Mouse (Mus musculus) myocyte (in vitro differentiated cells): ENCODE measurements around the gene Olfr1347. TPM values are rescaled to one million over a fixed set of nuclear protein-coding genes. Genes with fewer than 3 reads are reported as not detected.
A peak's percentile ranks its signal among the peaks of the same experiment; 100 is the strongest.
"Not testable (repeated sequence)": the region's sequence is repeated elsewhere in the genome, so short reads cannot be mapped to it uniquely, and the experiment has no call there.

Experiments
- H3K27me3 ChIP-seq: one replicate; pipeline ENCODE4 v1.6.1; 2011; ENCODE audit not compliant: control insufficient read depth, insufficient read depth, insufficient read length
- H3K36me3 ChIP-seq: one replicate; pipeline ENCODE4 v1.6.1; 2011; ENCODE audit not compliant: control insufficient read depth, insufficient read depth
- H3K4me2 ChIP-seq: one replicate; pipeline ENCODE4 v1.6.1; 2011; ENCODE audit warnings: low read depth, control low read depth
- H3K4me3 ChIP-seq: one replicate; pipeline ENCODE4 v1.5.1; 2011; ENCODE audit warnings: mild to moderate bottlenecking, control low read depth, moderate library complexity
- H3K79me2 ChIP-seq: one replicate; pipeline ENCODE4 v1.6.1; 2011; ENCODE audit not compliant: control insufficient read depth, insufficient read depth
- H3ac ChIP-seq: one replicate; pipeline ENCODE4 v1.6.1; 2011; ENCODE audit not compliant: control insufficient read depth, insufficient read length
- CEBPB ChIP-seq: IDR thresholded peaks from 2 replicates; pipeline ENCODE4 v1.6.1; 2011; ENCODE audit warnings: mild to moderate bottlenecking, moderate library complexity; ENCODE audit not compliant: poor library complexity, insufficient read depth, severe bottlenecking
- E2F4 ChIP-seq: IDR thresholded peaks from one replicate; pipeline ENCODE4 v1.6.1; 2011; ENCODE audit warnings: mild to moderate bottlenecking, control low read depth, moderate library complexity; ENCODE audit not compliant: insufficient read depth
- MAX ChIP-seq: IDR thresholded peaks from one replicate; pipeline ENCODE4 v1.6.1; 2011; ENCODE audit warnings: low read depth, mild to moderate bottlenecking, control low read depth
- MYOD1 ChIP-seq, 3 experiments: IDR thresholded peaks; one replicate each; pipeline ENCODE4 v1.6.1; 2011; ENCODE audit warnings: control low read depth in 2 of 3, low read depth in 2 of 3, mild to moderate bottlenecking in 2 of 3, moderate library complexity in 1 of 3; ENCODE audit not compliant: insufficient read length in 2 of 3, control insufficient read depth in 1 of 3
- MYOG ChIP-seq, 3 experiments: IDR thresholded peaks; one replicate each; pipeline ENCODE4 v1.6.1; 2011; ENCODE audit warnings: control low read depth in 2 of 3, low read depth in 2 of 3, mild to moderate bottlenecking in 2 of 3; ENCODE audit not compliant: insufficient read length in 2 of 3, control insufficient read depth in 1 of 3, insufficient read depth in 1 of 3
- POLR2A ChIP-seq: IDR thresholded peaks from one replicate; pipeline ENCODE4 v1.6.1; 2011; ENCODE audit warnings: low read depth, mild to moderate bottlenecking, control low read depth, moderate library complexity; ENCODE audit not compliant: insufficient read length
- POLR2AphosphoS2 ChIP-seq: IDR thresholded peaks from one replicate; pipeline ENCODE4 v1.6.1; 2011; ENCODE audit warnings: low read depth, control low read depth; ENCODE audit not compliant: insufficient read length
- REST ChIP-seq: IDR thresholded peaks from one replicate; pipeline ENCODE4 v1.6.1; 2011; ENCODE audit warnings: mild to moderate bottlenecking, control low read depth, moderate library complexity; ENCODE audit not compliant: insufficient read depth, insufficient read length
- SRF ChIP-seq: IDR thresholded peaks from one replicate; pipeline ENCODE4 v1.6.1; 2011; ENCODE audit warnings: low read depth; ENCODE audit not compliant: control insufficient read depth, insufficient read length
- TCF12 ChIP-seq: IDR thresholded peaks from one replicate; pipeline ENCODE4 v1.6.1; 2011; ENCODE audit warnings: mild to moderate bottlenecking, control low read depth; ENCODE audit not compliant: poor library complexity, insufficient read depth, severe bottlenecking
- TCF3 ChIP-seq: IDR thresholded peaks from one replicate; pipeline ENCODE4 v1.6.1; 2011; ENCODE audit warnings: low read depth, control low read depth; ENCODE audit not compliant: insufficient read length
- USF1 ChIP-seq: IDR thresholded peaks from one replicate; pipeline ENCODE4 v1.6.1; 2011; ENCODE audit warnings: low read depth, mild to moderate bottlenecking, control low read depth, moderate library complexity
- polyA plus RNA-seq: library from polyadenylated mRNA; unstranded; fragments of >200 nt; fragmentation: generic; extraction: Trizol; gene quantifications from one replicate; pipeline ENCODE4 v1.2.1, GENCODE M21; 2012; ENCODE audit warnings: missing spikeins

Gene Olfr1347
- polyA plus RNA-seq, 1 experiment: not detected

- no peaks in the 10 kb centered on the region for H3K27me3 ChIP-seq
- TF ChIP-seq POLR2AphosphoS2 (no peak), SRF (no peak), REST (no peak), MAX (no peak), E2F4 (no peak), MYOG (IDR thresholded peaks at IDR 0.05; ENCODE audit: control insufficient read depth in 1 of 3, insufficient read depth in 1 of 3, insufficient read length in 2 of 3, low read depth in 2 of 3) (no peak), TCF3 (no peak), MYOD1 (IDR thresholded peaks at IDR 0.05; ENCODE audit: control insufficient read depth in 1 of 3, insufficient read length in 2 of 3, low read depth in 2 of 3) (no peak), POLR2A (no peak), CEBPB (no peak), TCF12 (no peak), USF1 (no peak)
- no peak within 1 kb of the TSS for H3K4me2 ChIP-seq
- no peaks in the 10 kb centered on the region for H3K79me2 ChIP-seq
- H3ac ChIP-seq: no peak within 1 kb of the TSS
- no peaks in the 10 kb centered on the region for H3K36me3 ChIP-seq
- H3K4me3 ChIP-seq: no peak within 1 kb of the TSS
Observed at GRCm38 (mm10) chr7:6486841-6487240, 12.7 kb downstream of the Olfr1347 start, which contains the start of gene Olfr5. Olfr5 (minus strand) TSS chr7:6486941.

- not testable (repeated sequence) for H3K79me2 ChIP-seq, H3ac ChIP-seq, H3K4me2 ChIP-seq, H3K27me3 ChIP-seq, H3K36me3 ChIP-seq, H3K4me3 ChIP-seq
Observed at GRCm38 (mm10) chr7:6477633-6478032, 21.9 kb downstream of the Olfr1347 start.

GRCm38 (mm10) chr7:6466951-6467350 is 32.6 kb downstream of the Olfr1347 start, which contains the start of gene Olfr1346:
Olfr1346 (plus strand) TSS chr7:6467101.
- TF ChIP-seq TCF12: no peak
- TF ChIP-seq USF1: no peak
- no peak for TF ChIP-seq REST
- no peak for TF ChIP-seq MYOG (IDR thresholded peaks at IDR 0.05; ENCODE audit: control insufficient read depth in 1 of 3, insufficient read depth in 1 of 3, insufficient read length in 2 of 3, low read depth in 2 of 3)
- no peak for TF ChIP-seq MYOD1 (IDR thresholded peaks at IDR 0.05; ENCODE audit: control insufficient read depth in 1 of 3, insufficient read length in 2 of 3, low read depth in 2 of 3)
- no peak for TF ChIP-seq E2F4
- TF ChIP-seq MAX: no peak
- no peak for TF ChIP-seq POLR2AphosphoS2
- no peak for TF ChIP-seq CEBPB
- no peak for TF ChIP-seq POLR2A
- TF ChIP-seq TCF3: no peak
- TF ChIP-seq SRF: no peak
- Histone ChIP-seq H3K36me3 (no peaks in the 10 kb centered on the region), H3K4me3 (no peak within 1 kb of the TSS), H3K4me2 (no peak within 1 kb of the TSS), H3ac (no peak within 1 kb of the TSS), H3K79me2 (no peaks in the 10 kb centered on the region), H3K27me3 (no peaks in the 10 kb centered on the region)

- Histone ChIP-seq H3ac (no peak overlapping the region), H3K4me3 (no peak overlapping the region), H3K36me3 (no peaks in the 10 kb centered on the region), H3K27me3 (no peaks in the 10 kb centered on the region), H3K79me2 (no peaks in the 10 kb centered on the region), H3K4me2 (no peak overlapping the region)
- no peak for TF ChIP-seq USF1
- no peak for TF ChIP-seq CEBPB
- no peak for TF ChIP-seq POLR2A
- TF ChIP-seq REST: peak; percentile 87
- no peak for TF ChIP-seq E2F4
Observed at GRCm38 (mm10) chr7:6456399-6456798, 43.2 kb downstream of the Olfr1347 start.

- no peak within 1 kb of the TSS for H3ac ChIP-seq
- TF ChIP-seq MAX (no peak), MYOD1 (IDR thresholded peaks at IDR 0.05; ENCODE audit: control insufficient read depth in 1 of 3, insufficient read length in 2 of 3, low read depth in 2 of 3) (no peak), POLR2A (no peak), E2F4 (no peak)
- no peaks in the 10 kb centered on the region for H3K27me3 ChIP-seq
- no peak within 1 kb of the TSS for H3K4me3 ChIP-seq
- no peaks in the 10 kb centered on the region for H3K79me2 ChIP-seq
- no peak within 1 kb of the TSS for H3K4me2 ChIP-seq
- no peaks in the 10 kb centered on the region for H3K36me3 ChIP-seq
Observed at GRCm38 (mm10) chr7:6455868-6456267, 43.7 kb downstream of the Olfr1347 start, which contains the start of gene Olfr1336. Olfr1336 (plus strand) TSS chr7:6456168.

- no peak for TF ChIP-seq TCF12
- no peak for TF ChIP-seq E2F4
- TF ChIP-seq CEBPB: no peak
- no peak for TF ChIP-seq TCF3
- TF ChIP-seq MYOG (IDR thresholded peaks at IDR 0.05; ENCODE audit: control insufficient read depth in 1 of 3, insufficient read depth in 1 of 3, insufficient read length in 2 of 3, low read depth in 2 of 3): no peak
- no peak for TF ChIP-seq REST
- no peak for TF ChIP-seq MAX
- no peak for TF ChIP-seq POLR2A
- no peak for TF ChIP-seq SRF
- no peak for TF ChIP-seq USF1
- Histone ChIP-seq H3K36me3 (no peaks in the 10 kb centered on the region), H3K4me3 (no peak overlapping the region), H3K4me2 (no peak overlapping the region), H3K79me2 (no peaks in the 10 kb centered on the region), H3K27me3 (no peaks in the 10 kb centered on the region), H3ac (no peak overlapping the region)
Observed at GRCm38 (mm10) chr7:6447771-6448170, 51.8 kb downstream of the Olfr1347 start.
